Mouse (Mus musculus): Measurements from ENCODE around the gene Ttbk2.

GRCm38 (mm10) chr2:120720821-120721220 lies 129.6 kb downstream of the Ttbk2 start:
- TF ChIP-seq POLR2A (IDR thresholded peaks at IDR 0.05; ENCODE audit: extremely low read depth, insufficient read depth, low read length): no peak
- TF ChIP-seq CTCF (IDR thresholded peaks at IDR 0.05; ENCODE audit: extremely low read depth, insufficient read depth, low read length): no peak

Data from cortical plate, adult 2 months (tissue).